ENCODE assay signal across 8 mouse cellular contexts in genomic region chr6:143100478-143101115, GRCm38 (mm10). TPM values are rescaled to one million over a fixed set of nuclear protein-coding genes. Genes with fewer than 3 reads are reported as not detected.
DNase-seq lines count a peak whose midpoint lies in the region; ATAC-seq and TF ChIP-seq lines count a peak whose summit lies in the region.

No protein-coding gene starts in this region.

- peaks cover 6% of the 10 kb centered on the region; the same call in 1 of the 2 replicates for H3K9me3 ChIP-seq in kidney, embryonic 16.5 days (ENCODE audit: low read length)
- no peaks in the 10 kb centered on the region for H3K9me3 ChIP-seq in hindbrain, embryonic 14.5 days (ENCODE audit: control insufficient read depth, low read length)
- no peaks in the 10 kb centered on the region for H3K9me3 ChIP-seq in midbrain, postnatal 0 days (ENCODE audit: low read length)

- peak overlapping the region; percentile 87 for H3K4me3 ChIP-seq in kidney, embryonic 16.5 days (ENCODE audit: low read length)
- H3K4me3 ChIP-seq in hindbrain, embryonic 14.5 days (replicated peaks; ENCODE audit: low read length): peak overlapping the region; percentile 96
- peak overlapping the region; percentile 84 for H3K4me3 ChIP-seq in midbrain, postnatal 0 days (ENCODE audit: low read depth, low read length)

- DNase-seq in kidney, postnatal 36 days: no peak
- DNase-seq in cerebellum, adult 9-10 months: peak; percentile 46
- no peak for DNase-seq in hindbrain, embryonic 14.5 days (ENCODE audit: low spot score)
- no peak for DNase-seq in midbrain, postnatal 0 days (ENCODE audit: low spot score)
- DNase-seq in left cerebral cortex, postnatal 10 days (ENCODE audit: extremely low spot score in 1 of 2, low spot score in 2 of 2): no peak
- DNase-seq in thymus, postnatal 36 days: no peak
- DNase-seq in yolk sac, embryonic 10.5 days (ENCODE audit: low spot score): no peak

- ATAC-seq in kidney, embryonic 16.5 days (ENCODE audit: low FRiP score, low TSS enrichment): no peak
- ATAC-seq in hindbrain, embryonic 14.5 days (ENCODE audit: low FRiP score): no peak
- no peak for ATAC-seq in midbrain, postnatal 0 days (ENCODE audit: low FRiP score)

- no peaks in the 10 kb centered on the region for H3K4me1 ChIP-seq in kidney, embryonic 16.5 days (ENCODE audit: insufficient read depth, low read length)
- peaks cover 11% of the 10 kb centered on the region for H3K4me1 ChIP-seq in hindbrain, embryonic 14.5 days (replicated peaks; ENCODE audit: control insufficient read depth, insufficient read depth, low read length)
- H3K4me1 ChIP-seq in midbrain, postnatal 0 days (ENCODE audit: insufficient read depth, low read length): no peaks in the 10 kb centered on the region

- H3K4me2 ChIP-seq in kidney, embryonic 16.5 days (replicated peaks; ENCODE audit: low read depth, low read length): peak overlapping the region; percentile 76
- H3K4me2 ChIP-seq in hindbrain, embryonic 14.5 days (replicated peaks): peak overlapping the region; percentile 83
- H3K4me2 ChIP-seq in midbrain, postnatal 0 days (ENCODE audit: low read depth, low read length, poor library complexity, severe bottlenecking): peak overlapping the region; percentile 71

- WGBS in kidney, embryonic 16.5 days: 42% methylated on average over 8 of the region's 8 CpGs
- WGBS in hindbrain, embryonic 14.5 days: 54% methylated on average over 8 of the region's 8 CpGs
- 51% methylated on average over 8 of the region's 8 CpGs for WGBS in midbrain, postnatal 0 days

- H3K27me3 ChIP-seq in kidney, embryonic 16.5 days (ENCODE audit: insufficient read depth, low read length): no peaks in the 10 kb centered on the region
- H3K27me3 ChIP-seq in hindbrain, embryonic 14.5 days (ENCODE audit: control insufficient read depth, insufficient read depth, low read length): no peaks in the 10 kb centered on the region
- no peaks in the 10 kb centered on the region for H3K27me3 ChIP-seq in midbrain, postnatal 0 days (ENCODE audit: insufficient read depth, low read length)

- H3K9ac ChIP-seq in kidney, embryonic 16.5 days (replicated peaks; ENCODE audit: low read length): peak overlapping the region; percentile 70
- peak overlapping the region; percentile 94 for H3K9ac ChIP-seq in hindbrain, embryonic 14.5 days
- peak overlapping the region; percentile 44; the same call in 1 of the 2 replicates for H3K9ac ChIP-seq in midbrain, postnatal 0 days (replicated peaks; ENCODE audit: low read length, poor library complexity, severe bottlenecking)

- no peak for TF ChIP-seq CTCF in midbrain, postnatal 0 days (IDR thresholded peaks at IDR 0.05)

- peaks cover 4% of the 10 kb centered on the region; the same call in 1 of the 2 replicates for H3K36me3 ChIP-seq in kidney, embryonic 16.5 days (ENCODE audit: insufficient read depth, low read length)
- peaks cover 6% of the 10 kb centered on the region for H3K36me3 ChIP-seq in hindbrain, embryonic 14.5 days (replicated peaks; ENCODE audit: control insufficient read depth, insufficient read depth)
- H3K36me3 ChIP-seq in midbrain, postnatal 0 days (ENCODE audit: insufficient read depth, low read length): peaks cover 7% of the 10 kb centered on the region; the same call in 1 of the 2 replicates

- peak overlapping the region; percentile 73 for H3K27ac ChIP-seq in kidney, embryonic 16.5 days (ENCODE audit: low read length)
- H3K27ac ChIP-seq in hindbrain, embryonic 14.5 days: peak overlapping the region; percentile 98; the same call in 1 of the 2 replicates
- H3K27ac ChIP-seq in midbrain, postnatal 0 days (ENCODE audit: low read depth, low read length): no peak overlapping the region

- intact Hi-C loops in left cerebral cortex, postnatal 10 days (cut with DNase I): loop anchor here (5.0 kb wide), 1 partner anchor 63 kb away; no protein-coding TSS in a partner anchor

RNA-seq across cellular contexts. Expression of gene C2cd5, which starts 0.7 kb away (rescaled TPM):
- polyA plus RNA-seq in kidney, embryonic 16.5 days (2015; fragmentation: Nextera tagmentation; extraction: Ambion mirVana): 35.3 and 40.3 TPM in 2 replicates
- polyA plus RNA-seq in hindbrain, embryonic 14.5 days (2014; fragmentation: Nextera tagmentation; extraction: Ambion mirVana): 36.5 and 40.7 TPM in 2 replicates
- 41.4 and 44.1 TPM in 2 replicates for total RNA-seq in midbrain, postnatal 0 days (2014; rRNA removed)
- 20.1 and 22.9 TPM in 2 replicates for polyA plus RNA-seq in midbrain, postnatal 0 days (2015; fragmentation: Nextera tagmentation; extraction: Ambion mirVana)
- 10 to 100 TPM; 62.6 to 67.3 TPM for total RNA-seq in left cerebral cortex, postnatal 10 days (2021)

Comparison
In these comparisons a context has a peak if more than half of its experiments do, and no peak if none do; other contexts are left out.
1. H3K9ac ChIP-seq: peak in every context shown above with its lines; median percentile 94 in hindbrain, embryonic 14.5 days; 70 in kidney, embryonic 16.5 days; 44 in midbrain, postnatal 0 days.